ENCODE assay signal across 18 mouse cellular contexts in the genomic region with DNA sequence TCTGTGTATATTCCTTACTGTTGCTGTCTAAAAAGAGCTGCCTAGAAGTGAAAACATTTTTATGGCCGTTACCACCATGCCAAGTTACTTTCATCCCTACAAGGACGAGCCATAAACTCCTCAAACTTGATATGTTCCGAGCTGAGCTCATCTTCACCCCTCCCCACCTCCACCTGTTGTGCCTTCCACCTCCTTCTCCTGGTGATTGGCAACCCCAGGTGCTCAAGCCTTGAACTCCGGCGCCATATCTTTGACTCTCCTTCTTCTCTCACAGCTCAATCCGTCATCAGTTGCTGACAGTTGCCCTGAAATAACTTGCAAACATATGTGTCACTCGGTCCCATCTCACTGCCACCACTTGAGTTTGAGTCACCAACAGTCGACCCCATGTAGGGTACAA.
"Had no signal": no experiment of that assay in that cellular context is flagged by ENCODE, and none has a peak within 500 bp of the region (broad histone marks: within the 10 kb centered on the region; RNA-seq: fewer than 3 reads in every experiment).

No protein-coding gene starts in this region.

- H3K4me3 ChIP-seq: limb, embryonic 13.5 days; liver, embryonic 13.5 days; midbrain, embryonic 12.5 days; midbrain, embryonic 15.5 days; neural tube, embryonic 13.5 days had no signal

- H3K9me3 ChIP-seq: liver, embryonic 13.5 days; midbrain, embryonic 12.5 days; midbrain, embryonic 15.5 days; neural tube, embryonic 13.5 days had no signal

- H3K4me2 ChIP-seq: limb, embryonic 13.5 days; liver, embryonic 13.5 days; midbrain, embryonic 12.5 days; midbrain, embryonic 15.5 days; neural tube, embryonic 13.5 days had no signal

- ATAC-seq: midbrain, embryonic 15.5 days had no signal

- H3K4me1 ChIP-seq: liver, embryonic 13.5 days; midbrain, embryonic 12.5 days; midbrain, embryonic 15.5 days; neural tube, embryonic 13.5 days had no signal

- H3K9ac ChIP-seq: limb, embryonic 13.5 days; liver, embryonic 13.5 days; midbrain, embryonic 12.5 days; midbrain, embryonic 15.5 days; neural tube, embryonic 13.5 days had no signal

- H3K36me3 ChIP-seq: liver, embryonic 13.5 days; midbrain, embryonic 15.5 days had no signal

- H3K27me3 ChIP-seq: limb, embryonic 13.5 days; liver, embryonic 13.5 days; midbrain, embryonic 12.5 days; midbrain, embryonic 15.5 days; neural tube, embryonic 13.5 days had no signal

- H3K27ac ChIP-seq: limb, embryonic 13.5 days; liver, embryonic 13.5 days; midbrain, embryonic 12.5 days; midbrain, embryonic 15.5 days; neural tube, embryonic 13.5 days; stomach, postnatal 0 days had no signal

- DNase-seq: kidney, adult 8-10 months; kidney, postnatal 14 days; kidney, postnatal 4 days; left cerebral cortex, postnatal 4 days; liver, embryonic 13.5 days; lung, adult 2 months; lung, postnatal 14 days; lung, postnatal 4 days; retina, postnatal 1 day; right cerebral cortex, postnatal 25 days; thymus, adult 2 months; thymus, postnatal 14 days; thymus, postnatal 4 days had no signal
